Mouse (Mus musculus): ENCODE measurements around the gene Slc24a5.

GRCm38 (mm10) chr2:125067373-125067772 lies 551 bp upstream of the Slc24a5 start:
- TF ChIP-seq CTCF (IDR thresholded peaks at IDR 0.05; ENCODE audit: low read depth), result no peak
- no peak for TF ChIP-seq EP300 (IDR thresholded peaks at IDR 0.05; ENCODE audit: low read depth)
